Mouse (Mus musculus) heart, embryonic 10.5 days (tissue): ENCODE measurements around the gene Afap1. TPM values are rescaled to one million over a fixed set of nuclear protein-coding genes. Genes with fewer than 3 reads are reported as not detected.

Experiments
- DNase-seq: peaks from one replicate; pipeline ENCODE4 v3.0.0-alpha.2; 2017; ENCODE audit warnings: low spot score
- H3K27ac ChIP-seq: fragments of 300-500 bp; sonication (generic); 2 replicates; pipeline ENCODE4 v1.5.1; 2016; ENCODE audit warnings: mild to moderate bottlenecking
- H3K27me3 ChIP-seq: fragments of 300-500 bp; sonication (generic); 2 replicates; pipeline ENCODE4 v1.6.1; 2016; ENCODE audit warnings: mild to moderate bottlenecking; ENCODE audit not compliant: poor library complexity, insufficient read depth, severe bottlenecking
- H3K36me3 ChIP-seq: fragments of 300-500 bp; sonication (generic); 2 replicates; pipeline ENCODE4 v1.6.1; 2016; ENCODE audit warnings: mild to moderate bottlenecking, moderate library complexity
- H3K4me1 ChIP-seq: fragments of 300-500 bp; sonication (generic); 2 replicates; pipeline ENCODE4 v1.6.1; 2016; ENCODE audit warnings: mild to moderate bottlenecking
- H3K4me3 ChIP-seq: fragments of 300-500 bp; sonication (generic); 2 replicates; pipeline ENCODE4 v1.5.1; 2016; ENCODE audit warnings: mild to moderate bottlenecking, moderate library complexity
- H3K9me3 ChIP-seq: fragments of 300-500 bp; sonication (generic); 2 replicates; pipeline ENCODE4 v1.6.1; 2016; ENCODE audit warnings: mild to moderate bottlenecking, moderate library complexity
- WGBS: fragments of 180-500 bp; shearing (Covaris S2); methylation state at CpG from one replicate; pipeline ENCODE4 v1.1.7; 2016; 5-methylcytosine and 5-hydroxymethylcytosine counted together
- polyA plus RNA-seq: library from polyadenylated mRNA; unstranded; fragments of >200 nt; fragmentation: Nextera tagmentation; extraction: Ambion mirVana; gene quantifications from 2 replicates; pipeline ENCODE4 v1.2.1, GENCODE M21; 2016

Afap1 gene
- polyA plus RNA-seq, 1 experiment from 2014 or later = 21.7 TPM

DNA sequence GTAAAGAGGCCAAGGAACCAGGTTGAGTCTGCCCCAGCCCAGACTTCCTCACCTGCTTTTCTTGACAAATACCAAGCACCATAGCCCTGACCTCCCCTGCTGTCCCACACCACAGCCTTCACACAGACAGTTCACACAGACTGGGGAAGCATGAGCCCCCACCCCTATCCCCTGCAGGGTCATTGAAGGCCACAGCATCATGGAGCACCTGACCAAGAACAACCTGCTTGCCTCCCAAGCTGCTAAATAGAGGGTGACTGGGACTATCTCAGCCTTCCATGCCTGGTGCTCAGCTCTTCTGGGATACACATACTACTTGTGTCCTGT lies 148.1 kb downstream of the Afap1 start:
- no peak for DNase-seq
- Histone ChIP-seq H3K27ac (peak overlapping the region; percentile 71), H3K9me3 (no peaks in the 10 kb centered on the region), H3K4me1 (peaks cover 32% of the 10 kb centered on the region), H3K36me3 (peaks cover 8% of the 10 kb centered on the region), H3K27me3 (no peaks in the 10 kb centered on the region), H3K4me3 (no peak overlapping the region)

DNA sequence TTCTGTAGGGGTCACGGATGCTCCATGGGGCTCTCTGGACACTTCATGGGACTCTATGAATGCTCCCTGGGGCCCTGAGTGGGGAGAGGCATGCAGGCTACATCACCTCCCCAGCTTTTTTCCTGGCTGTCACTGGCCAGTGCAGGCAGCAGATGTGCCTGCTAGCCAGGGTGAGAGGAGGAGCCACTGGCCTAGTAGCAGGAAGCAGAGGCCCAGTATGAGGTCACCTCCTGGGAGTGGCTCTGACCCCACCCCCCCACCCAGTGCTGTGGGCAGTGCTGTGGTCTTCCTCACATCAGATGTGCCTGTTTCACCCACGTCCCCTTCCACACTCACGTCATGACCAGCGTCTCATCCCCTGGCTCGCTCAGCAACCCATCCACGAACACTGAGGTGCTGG lies 148.6 kb downstream of the Afap1 start:
- Histone ChIP-seq H3K4me1 (peaks cover 32% of the 10 kb centered on the region), H3K27me3 (no peaks in the 10 kb centered on the region), H3K9me3 (no peaks in the 10 kb centered on the region), H3K36me3 (peaks cover 8% of the 10 kb centered on the region), H3K4me3 (no peak overlapping the region), H3K27ac (0 out of 2 replicates have a peak overlapping the region, but pooled peaks have one; percentile 71)
- 84% methylated on average over 6 of the region's 6 CpGs for WGBS
- no peak for DNase-seq

DNA sequence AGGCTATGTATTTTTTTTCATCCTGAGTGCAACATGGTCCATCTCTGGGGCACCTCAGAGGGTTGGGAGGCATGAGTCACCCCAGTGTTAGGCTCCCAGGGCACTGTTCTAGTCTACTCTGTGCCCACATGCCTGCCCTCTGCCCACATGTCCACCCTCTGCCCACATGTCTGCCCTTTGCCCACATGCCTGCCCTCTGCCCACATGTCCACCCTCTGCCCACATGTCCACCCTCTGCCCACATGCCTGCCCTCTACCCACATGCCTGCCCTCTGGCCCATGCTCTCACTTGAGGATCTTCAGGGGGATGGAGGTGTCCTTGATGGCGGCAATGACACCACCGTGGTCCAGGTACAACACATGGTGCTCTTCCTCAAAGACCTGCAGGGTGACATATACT lies 150.0 kb downstream of the Afap1 start:
- 0 out of 2 replicates have a peak, but pooled peaks cover 4% of the 10 kb centered on the region for H3K27me3 ChIP-seq
- no peak for DNase-seq
- H3K27ac ChIP-seq = no peak overlapping the region
- H3K9me3 ChIP-seq = no peaks in the 10 kb centered on the region
- WGBS = 90% methylated on average over 2 of the region's 2 CpGs
- H3K36me3 ChIP-seq = no peaks in the 10 kb centered on the region
- no peak overlapping the region for H3K4me3 ChIP-seq
- peaks cover 32% of the 10 kb centered on the region for H3K4me1 ChIP-seq

Other genes starting within 250 kb of the Afap1 start
- 4.6 and 7.2 TPM in 2 replicates for gene Htra3, start 213.5 kb upstream of the Afap1 start, polyA plus RNA-seq
- 7.8 and 13.1 TPM in 2 replicates for gene Sh3tc1, start 153.3 kb upstream of the Afap1 start, polyA plus RNA-seq
- gene Ablim2, start 135.4 kb upstream of the Afap1 start, polyA plus RNA-seq = 1.7 and 2.6 TPM in 2 replicates